ENCODE assay signal across 14 mouse cellular contexts in the genomic region with DNA sequence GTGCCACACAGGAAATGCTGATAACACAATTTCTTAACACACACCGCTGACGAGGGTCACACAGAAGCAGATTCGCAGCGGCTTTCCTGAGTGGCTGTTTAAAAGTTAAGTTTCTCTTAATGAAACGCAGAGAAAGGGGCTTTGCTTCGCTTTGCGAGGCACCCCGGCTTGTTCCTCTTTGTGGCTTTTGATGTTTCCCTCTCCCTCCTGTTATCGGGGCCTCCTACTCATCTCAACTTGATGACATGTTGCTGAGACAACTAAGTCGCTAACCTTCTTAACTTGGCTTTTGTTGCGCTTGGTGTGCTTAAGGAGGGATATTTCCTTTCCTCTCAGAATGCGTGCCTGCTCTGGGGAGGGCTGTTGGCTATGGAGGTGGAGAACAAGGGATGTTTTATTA.
DNase-seq lines count a peak whose midpoint lies in the region; ATAC-seq and TF ChIP-seq lines count a peak whose summit lies in the region.
"Had no signal": no experiment of that assay in that cellular context is flagged by ENCODE, and none has a peak within 500 bp of the region (broad histone marks: within the 10 kb centered on the region; RNA-seq: fewer than 3 reads in every experiment).

No protein-coding gene starts in this region.

- no peak for TF ChIP-seq CTCF in kidney, adult 2 months (conservative IDR thresholded peaks at IDR 0.05; ENCODE audit: insufficient read depth, insufficient read length, low read depth, low read length)
- TF ChIP-seq CTCF in cerebellum, adult 2 months (IDR thresholded peaks at IDR 0.05; ENCODE audit: borderline replicate concordance, insufficient read depth, low read depth, low read length), result no peak

- H3K27ac ChIP-seq in forebrain, embryonic 11.5 days (ENCODE audit: low read depth, low read length), result no peak overlapping the region
- no peak overlapping the region for H3K27ac ChIP-seq in forebrain, embryonic 16.5 days (ENCODE audit: low read length)
- no peak overlapping the region for H3K27ac ChIP-seq in hindbrain, embryonic 15.5 days (replicated peaks)
- no peak overlapping the region for H3K27ac ChIP-seq in hindbrain, embryonic 16.5 days (ENCODE audit: low read depth, low read length)
- H3K27ac ChIP-seq in midbrain, embryonic 15.5 days, result no peak overlapping the region
- H3K27ac ChIP-seq in kidney, adult 2 months (ENCODE audit: insufficient read depth, low read depth, low read length), result no peak overlapping the region
- no peak overlapping the region for H3K27ac ChIP-seq in cerebellum, adult 2 months (ENCODE audit: insufficient read depth, low read length)
- H3K27ac ChIP-seq: intestine, embryonic 15.5 days; lung, embryonic 15.5 days had no signal

- H3K4me2 ChIP-seq in forebrain, embryonic 11.5 days (ENCODE audit: low read depth, low read length, severe bottlenecking), result 0 out of 2 replicates have a peak overlapping the region, but pooled peaks have one; percentile 15
- no peak overlapping the region for H3K4me2 ChIP-seq in forebrain, embryonic 16.5 days (ENCODE audit: low read length)
- H3K4me2 ChIP-seq in hindbrain, embryonic 15.5 days, result 0 out of 2 replicates have a peak overlapping the region, but pooled peaks have one; percentile 12
- H3K4me2 ChIP-seq in hindbrain, embryonic 16.5 days (ENCODE audit: low read length), result no peak overlapping the region
- H3K4me2 ChIP-seq in midbrain, embryonic 15.5 days, result peak overlapping the region; percentile 21
- H3K4me2 ChIP-seq: intestine, embryonic 15.5 days; lung, embryonic 15.5 days had no signal

- no peaks in the 10 kb centered on the region for H3K36me3 ChIP-seq in forebrain, embryonic 11.5 days (ENCODE audit: control insufficient read depth, insufficient read depth, low read length)
- no peaks in the 10 kb centered on the region for H3K36me3 ChIP-seq in forebrain, embryonic 16.5 days (ENCODE audit: control insufficient read depth, insufficient read depth)
- H3K36me3 ChIP-seq in hindbrain, embryonic 15.5 days, result no peaks in the 10 kb centered on the region
- no peaks in the 10 kb centered on the region for H3K36me3 ChIP-seq in hindbrain, embryonic 16.5 days (ENCODE audit: control insufficient read depth, insufficient read depth, low read length)
- H3K36me3 ChIP-seq in midbrain, embryonic 15.5 days (replicated peaks), result no peaks in the 10 kb centered on the region
- no peaks in the 10 kb centered on the region for H3K36me3 ChIP-seq in kidney, adult 2 months (ENCODE audit: control insufficient read depth, insufficient read depth, low read length)
- H3K36me3 ChIP-seq: intestine, embryonic 15.5 days; lung, embryonic 15.5 days had no signal

- no peak for DNase-seq in forebrain, embryonic 11.5 days (ENCODE audit: low spot score)
- no peak for DNase-seq in kidney, adult 2 months
- no peak for DNase-seq in cerebellum, adult 2 months
- DNase-seq: adrenal gland, postnatal 14 days; kidney, postnatal 10 days; right cerebral cortex, postnatal 25 days; thymus, adult 2 months had no signal

- WGBS in forebrain, embryonic 11.5 days, result 19% methylated on average over 12 of the region's 12 CpGs
- 15% methylated on average over 12 of the region's 12 CpGs for WGBS in forebrain, embryonic 16.5 days
- 55% methylated on average over 12 of the region's 12 CpGs for WGBS in hindbrain, embryonic 15.5 days
- 50% methylated on average over 12 of the region's 12 CpGs for WGBS in hindbrain, embryonic 16.5 days
- 9% methylated on average over 12 of the region's 12 CpGs for WGBS in midbrain, embryonic 15.5 days
- WGBS in kidney, adult 2 months, result 60% methylated on average over 12 of the region's 12 CpGs
- 56% methylated on average over 12 of the region's 12 CpGs for WGBS in cerebellum, adult 2 months

- TF ChIP-seq POLR2A in kidney, adult 2 months (IDR thresholded peaks at IDR 0.05; ENCODE audit: low read depth, low read length), result no peak
- no peak for TF ChIP-seq POLR2A in cerebellum, adult 2 months (IDR thresholded peaks at IDR 0.05; ENCODE audit: borderline replicate concordance, insufficient read depth, low read length)

- no peak overlapping the region for H3K4me3 ChIP-seq in forebrain, embryonic 11.5 days (ENCODE audit: low read depth, low read length)
- no peak overlapping the region for H3K4me3 ChIP-seq in forebrain, embryonic 16.5 days (replicated peaks; ENCODE audit: low read length)
- no peak overlapping the region for H3K4me3 ChIP-seq in hindbrain, embryonic 15.5 days
- no peak overlapping the region for H3K4me3 ChIP-seq in hindbrain, embryonic 16.5 days (ENCODE audit: low read length)
- H3K4me3 ChIP-seq in midbrain, embryonic 15.5 days, result no peak overlapping the region
- no peak overlapping the region for H3K4me3 ChIP-seq in kidney, adult 2 months (ENCODE audit: insufficient read depth, low read depth, low read length)
- no peak overlapping the region for H3K4me3 ChIP-seq in cerebellum, adult 2 months (replicated peaks; ENCODE audit: insufficient read depth, low read depth, low read length)
- H3K4me3 ChIP-seq: intestine, embryonic 15.5 days; lung, embryonic 15.5 days had no signal

- no peaks in the 10 kb centered on the region for H3K9me3 ChIP-seq in forebrain, embryonic 11.5 days (ENCODE audit: control insufficient read depth, low read length)
- no peaks in the 10 kb centered on the region for H3K9me3 ChIP-seq in forebrain, embryonic 16.5 days (ENCODE audit: control insufficient read depth, low read length)
- no peaks in the 10 kb centered on the region for H3K9me3 ChIP-seq in hindbrain, embryonic 15.5 days
- no peaks in the 10 kb centered on the region for H3K9me3 ChIP-seq in hindbrain, embryonic 16.5 days (ENCODE audit: control insufficient read depth, low read length)
- no peaks in the 10 kb centered on the region for H3K9me3 ChIP-seq in midbrain, embryonic 15.5 days
- H3K9me3 ChIP-seq: intestine, embryonic 15.5 days; lung, embryonic 15.5 days had no signal

- H3K9ac ChIP-seq in forebrain, embryonic 11.5 days (ENCODE audit: low read length), result peak overlapping the region; percentile 14; the same call in 1 of the 2 replicates
- no peak overlapping the region for H3K9ac ChIP-seq in forebrain, embryonic 16.5 days (replicated peaks; ENCODE audit: low read depth, low read length)
- H3K9ac ChIP-seq in hindbrain, embryonic 15.5 days, result no peak overlapping the region
- H3K9ac ChIP-seq in hindbrain, embryonic 16.5 days (ENCODE audit: low read depth, low read length), result no peak overlapping the region
- no peak overlapping the region for H3K9ac ChIP-seq in midbrain, embryonic 15.5 days
- H3K9ac ChIP-seq: intestine, embryonic 15.5 days; lung, embryonic 15.5 days had no signal

- H3K4me1 ChIP-seq in forebrain, embryonic 11.5 days (replicated peaks; ENCODE audit: control insufficient read depth, insufficient read depth, low read length), result peaks cover 6% of the 10 kb centered on the region
- no peaks in the 10 kb centered on the region for H3K4me1 ChIP-seq in forebrain, embryonic 16.5 days (replicated peaks; ENCODE audit: control insufficient read depth, insufficient read depth, low read length)
- H3K4me1 ChIP-seq in hindbrain, embryonic 15.5 days (replicated peaks), result no peaks in the 10 kb centered on the region
- no peaks in the 10 kb centered on the region for H3K4me1 ChIP-seq in hindbrain, embryonic 16.5 days (ENCODE audit: control insufficient read depth, insufficient read depth, low read depth, low read length)
- H3K4me1 ChIP-seq in midbrain, embryonic 15.5 days, result peaks cover 9% of the 10 kb centered on the region
- no peaks in the 10 kb centered on the region for H3K4me1 ChIP-seq in kidney, adult 2 months (ENCODE audit: control insufficient read depth, insufficient read depth, low read length)
- H3K4me1 ChIP-seq in cerebellum, adult 2 months (ENCODE audit: control insufficient read depth, insufficient read depth, low read length), result no peaks in the 10 kb centered on the region
- H3K4me1 ChIP-seq: intestine, embryonic 15.5 days had no signal

- ATAC-seq in forebrain, embryonic 11.5 days (replicated peaks; ENCODE audit: low FRiP score), result no peak
- no peak for ATAC-seq in forebrain, embryonic 16.5 days
- ATAC-seq in hindbrain, embryonic 15.5 days (ENCODE audit: low FRiP score, low read depth), result no peak
- ATAC-seq in hindbrain, embryonic 16.5 days, result no peak
- peak; percentile 64 to 75 for ATAC-seq in hematopoietic stem cell, adult 5-6 weeks (replicated peaks in 1 of 2; ENCODE audit: insufficient read depth in 1 of 2, low FRiP score in 2 of 2, low TSS enrichment in 1 of 2, low read depth in 1 of 2, poor library complexity in 2 of 2, severe bottlenecking in 2 of 2)
- no peak for ATAC-seq in midbrain, embryonic 15.5 days (replicated peaks)
- ATAC-seq: intestine, embryonic 15.5 days had no signal

- no peaks in the 10 kb centered on the region; the same call in 1 of the 2 replicates for H3K27me3 ChIP-seq in forebrain, embryonic 11.5 days (ENCODE audit: control insufficient read depth, insufficient read depth, low read length)
- no peaks in the 10 kb centered on the region; the same call in 1 of the 2 replicates for H3K27me3 ChIP-seq in forebrain, embryonic 16.5 days (replicated peaks; ENCODE audit: control insufficient read depth, insufficient read depth, low read length)
- no peaks in the 10 kb centered on the region for H3K27me3 ChIP-seq in hindbrain, embryonic 15.5 days
- 0 out of 2 replicates have a peak, but pooled peaks cover 2% of the 10 kb centered on the region for H3K27me3 ChIP-seq in hindbrain, embryonic 16.5 days (replicated peaks; ENCODE audit: control insufficient read depth, insufficient read depth, low read length)
- peaks cover 14% of the 10 kb centered on the region for H3K27me3 ChIP-seq in midbrain, embryonic 15.5 days (replicated peaks)
- H3K27me3 ChIP-seq in kidney, adult 2 months (replicated peaks; ENCODE audit: control insufficient read depth, insufficient read depth, low read length), result no peaks in the 10 kb centered on the region
- H3K27me3 ChIP-seq in cerebellum, adult 2 months (ENCODE audit: control insufficient read depth, insufficient read depth, low read length), result no peaks in the 10 kb centered on the region
- H3K27me3 ChIP-seq: intestine, embryonic 15.5 days; lung, embryonic 15.5 days had no signal

Comparison
In these comparisons a context has a peak if more than half of its experiments do, and no peak if none do; other contexts are left out.
1. H3K4me2 ChIP-seq: peak in forebrain, embryonic 11.5 days (single experiment), hindbrain, embryonic 15.5 days (single experiment) and midbrain, embryonic 15.5 days (single experiment); none in forebrain, embryonic 16.5 days (single experiment) and hindbrain, embryonic 16.5 days (single experiment).
2. ATAC-seq: peak in hematopoietic stem cell, adult 5-6 weeks (2 of 2); none in forebrain, embryonic 11.5 days (single experiment), forebrain, embryonic 16.5 days (single experiment), hindbrain, embryonic 15.5 days (single experiment), hindbrain, embryonic 16.5 days (single experiment) and midbrain, embryonic 15.5 days (single experiment).